Mouse (Mus musculus) bone marrow macrophage, adult 2 months (primary cell): ENCODE measurements around the gene Pds5a.

Source experiments
- CTCF ChIP-seq: IDR thresholded peaks from 2 replicates; pipeline ENCODE4 v1.5.1; 2012; ENCODE audit warnings: low read depth, mild to moderate bottlenecking, low read length, moderate library complexity
- POLR2A ChIP-seq: IDR thresholded peaks from 2 replicates; pipeline ENCODE4 v1.6.1; 2012; ENCODE audit warnings: mild to moderate bottlenecking, low read depth, low read length, borderline replicate concordance

DNA sequence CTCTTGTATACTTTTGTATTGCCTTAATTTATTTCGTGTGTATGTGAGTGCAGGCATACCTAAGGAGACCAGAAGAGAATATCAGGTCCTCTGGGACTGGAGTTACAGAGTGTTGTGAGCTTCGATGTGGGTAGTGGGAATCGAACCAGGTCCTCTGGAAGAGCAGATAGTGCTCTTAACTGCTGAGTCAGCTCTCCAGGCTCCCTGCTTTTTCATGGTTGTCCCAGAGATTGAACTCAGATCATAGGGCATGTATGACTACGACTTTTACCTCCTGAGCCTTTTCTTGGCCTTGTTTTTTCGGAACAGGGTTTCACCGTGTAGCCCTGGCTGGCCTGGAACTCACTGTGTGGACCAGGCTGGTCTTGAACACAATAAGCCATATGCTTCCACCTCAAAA, 17.0 kb upstream of the Pds5a start:
- no peak for TF ChIP-seq POLR2A
- TF ChIP-seq CTCF: no peak
